Mouse (Mus musculus): ENCODE results near the gene Camta1. TPM values are rescaled to one million over a fixed set of nuclear protein-coding genes. Genes with fewer than 3 reads are reported as not detected.
A peak's percentile ranks its signal among the peaks of the same experiment; 100 is the strongest.

Gene Camta1
- polyA plus RNA-seq, 1 experiment from 2014 or later: 81.8 TPM

GRCm38 (mm10) chr4:151415812-151416211 lies 445.9 kb downstream of the Camta1 start:
- Histone ChIP-seq H3K27me3 (ENCODE audit: control insufficient read depth, insufficient read depth, low read length) (no peaks in the 10 kb centered on the region), H3K36me3 (ENCODE audit: control insufficient read depth, insufficient read depth, low read length) (no peaks in the 10 kb centered on the region), H3K9me3 (replicated peaks; ENCODE audit: control insufficient read depth, low read length) (no peaks in the 10 kb centered on the region), H3K4me1 (ENCODE audit: control insufficient read depth, insufficient read depth, low read length) (peaks cover 14% of the 10 kb centered on the region), H3K27ac (ENCODE audit: low read length) (no peak overlapping the region), H3K9ac (ENCODE audit: low read length) (no peak overlapping the region), H3K4me3 (replicated peaks; ENCODE audit: low read length) (no peak overlapping the region), H3K4me2 (ENCODE audit: low read depth, low read length) (no peak overlapping the region)
- 69% methylated on average over 4 of the region's 4 CpGs for WGBS
- no peak for ATAC-seq (ENCODE audit: insufficient read depth, low FRiP score)

- Histone ChIP-seq H3K4me2 (ENCODE audit: low read depth, low read length) (no peak overlapping the region), H3K27me3 (ENCODE audit: control insufficient read depth, insufficient read depth, low read length) (no peaks in the 10 kb centered on the region), H3K27ac (ENCODE audit: low read length) (no peak overlapping the region), H3K4me3 (replicated peaks; ENCODE audit: low read length) (no peak overlapping the region), H3K4me1 (ENCODE audit: control insufficient read depth, insufficient read depth, low read length) (peaks cover 14% of the 10 kb centered on the region), H3K9ac (ENCODE audit: low read length) (no peak overlapping the region), H3K9me3 (replicated peaks; ENCODE audit: control insufficient read depth, low read length) (no peaks in the 10 kb centered on the region), H3K36me3 (ENCODE audit: control insufficient read depth, insufficient read depth, low read length) (no peaks in the 10 kb centered on the region)
- 79% methylated on average over 16 of the region's 16 CpGs for WGBS
- no peak for ATAC-seq (ENCODE audit: insufficient read depth, low FRiP score)
Measured at GRCm38 (mm10) chr4:151415376-151415775, 446.3 kb downstream of the Camta1 start.

DNA sequence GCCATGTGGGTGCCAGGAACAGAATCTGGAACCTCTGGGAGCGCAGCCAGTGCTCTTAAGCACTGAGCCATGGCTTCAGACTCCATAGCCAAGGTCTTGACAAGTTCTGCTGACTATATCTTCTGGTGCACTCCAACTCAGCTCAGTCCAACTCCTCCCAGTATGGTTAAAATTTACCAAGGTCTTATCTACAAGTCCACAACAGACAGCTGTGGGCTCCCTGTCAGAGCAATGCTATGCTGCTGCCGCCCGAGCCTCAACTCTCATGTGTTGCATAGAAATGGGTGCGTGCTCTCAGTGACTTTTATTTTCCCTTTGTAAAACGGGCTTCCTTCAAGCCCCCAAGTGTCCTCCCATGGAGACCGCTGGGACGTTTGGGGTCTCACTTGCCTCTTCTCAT lies 446.7 kb downstream of the Camta1 start:
- ATAC-seq (ENCODE audit: insufficient read depth, low FRiP score): no peak
- H3K9ac ChIP-seq (ENCODE audit: low read length): no peak overlapping the region
- no peak overlapping the region for H3K27ac ChIP-seq (ENCODE audit: low read length)
- H3K4me1 ChIP-seq (ENCODE audit: control insufficient read depth, insufficient read depth, low read length): peaks cover 14% of the 10 kb centered on the region
- H3K27me3 ChIP-seq (ENCODE audit: control insufficient read depth, insufficient read depth, low read length): no peaks in the 10 kb centered on the region
- WGBS: 80% methylated on average over 7 of the region's 7 CpGs
- no peak overlapping the region for H3K4me2 ChIP-seq (ENCODE audit: low read depth, low read length)
- no peak overlapping the region for H3K4me3 ChIP-seq (replicated peaks; ENCODE audit: low read length)
- no peaks in the 10 kb centered on the region for H3K9me3 ChIP-seq (replicated peaks; ENCODE audit: control insufficient read depth, low read length)
- no peaks in the 10 kb centered on the region for H3K36me3 ChIP-seq (ENCODE audit: control insufficient read depth, insufficient read depth, low read length)

DNA sequence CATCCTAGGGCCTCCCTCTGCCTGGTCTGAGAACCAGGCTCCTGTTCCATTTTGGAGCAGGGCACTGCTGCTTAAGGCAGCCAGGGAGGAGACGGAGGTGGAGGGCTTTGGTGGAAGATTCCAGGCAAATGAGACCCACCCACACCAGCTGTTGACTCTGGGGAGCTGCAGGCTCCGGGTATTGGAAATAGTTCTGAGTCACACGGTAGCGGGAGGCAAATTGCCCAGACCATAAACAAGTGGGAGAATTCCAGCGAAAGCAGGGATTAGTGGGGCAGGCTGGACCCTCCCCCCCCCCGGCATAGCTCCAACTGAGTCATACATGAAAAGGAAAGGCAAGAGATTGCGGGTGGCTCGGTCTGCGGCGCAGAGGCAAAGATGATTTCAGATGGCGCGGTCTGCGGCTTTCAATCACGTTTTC lies 450.0 kb downstream of the Camta1 start:
- 16% methylated on average over 14 of the region's 14 CpGs for WGBS
- Histone ChIP-seq H3K9me3 (replicated peaks; ENCODE audit: control insufficient read depth, low read length) (no peaks in the 10 kb centered on the region), H3K4me1 (ENCODE audit: control insufficient read depth, insufficient read depth, low read length) (peaks cover 14% of the 10 kb centered on the region), H3K9ac (ENCODE audit: low read length) (no peak overlapping the region), H3K4me2 (ENCODE audit: low read depth, low read length) (peak overlapping the region; percentile 37), H3K4me3 (replicated peaks; ENCODE audit: low read length) (peak overlapping the region; percentile 10; the same call in 1 of the 2 replicates), H3K36me3 (ENCODE audit: control insufficient read depth, insufficient read depth, low read length) (no peaks in the 10 kb centered on the region), H3K27me3 (ENCODE audit: control insufficient read depth, insufficient read depth, low read length) (no peaks in the 10 kb centered on the region), H3K27ac (ENCODE audit: low read length) (peak overlapping the region; percentile 44)
- peak; percentile 83 for ATAC-seq (ENCODE audit: insufficient read depth, low FRiP score)

GRCm38 (mm10) chr4:151411016-151411415 lies 450.7 kb downstream of the Camta1 start:
- ATAC-seq (ENCODE audit: insufficient read depth, low FRiP score): no peak
- Histone ChIP-seq H3K9me3 (replicated peaks; ENCODE audit: control insufficient read depth, low read length) (no peaks in the 10 kb centered on the region), H3K4me3 (replicated peaks; ENCODE audit: low read length) (no peak overlapping the region), H3K27me3 (ENCODE audit: control insufficient read depth, insufficient read depth, low read length) (no peaks in the 10 kb centered on the region), H3K9ac (ENCODE audit: low read length) (no peak overlapping the region), H3K36me3 (ENCODE audit: control insufficient read depth, insufficient read depth, low read length) (no peaks in the 10 kb centered on the region), H3K27ac (ENCODE audit: low read length) (peak overlapping the region; percentile 44; the same call in 1 of the 2 replicates), H3K4me1 (ENCODE audit: control insufficient read depth, insufficient read depth, low read length) (peaks cover 14% of the 10 kb centered on the region), H3K4me2 (ENCODE audit: low read depth, low read length) (no peak overlapping the region)
- 59% methylated on average over 3 of the region's 3 CpGs for WGBS

DNA sequence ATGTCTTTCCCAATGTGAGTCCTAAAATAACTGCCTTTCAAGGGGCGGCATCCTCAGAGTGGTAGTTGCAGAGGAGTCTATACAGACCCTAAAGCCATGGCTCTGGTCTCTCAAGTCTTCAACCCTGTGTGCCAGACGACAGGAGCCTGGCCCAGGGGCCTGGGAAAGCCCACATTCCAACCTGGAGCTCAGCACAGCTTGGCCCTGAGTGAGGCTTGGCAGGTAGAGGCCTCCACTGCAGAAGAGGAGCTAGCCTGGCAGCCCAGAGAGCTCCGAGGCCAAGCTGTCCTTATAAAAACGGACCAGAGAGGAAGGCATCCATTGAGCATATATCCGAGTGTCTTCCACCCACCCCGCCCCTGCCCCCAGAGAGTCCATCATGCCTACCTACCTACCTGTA lies 452.4 kb downstream of the Camta1 start:
- Histone ChIP-seq H3K4me1 (ENCODE audit: control insufficient read depth, insufficient read depth, low read length) (peaks cover 14% of the 10 kb centered on the region), H3K27ac (ENCODE audit: low read length) (no peak overlapping the region), H3K9me3 (replicated peaks; ENCODE audit: control insufficient read depth, low read length) (no peaks in the 10 kb centered on the region), H3K4me3 (replicated peaks; ENCODE audit: low read length) (no peak overlapping the region), H3K27me3 (ENCODE audit: control insufficient read depth, insufficient read depth, low read length) (no peaks in the 10 kb centered on the region), H3K36me3 (ENCODE audit: control insufficient read depth, insufficient read depth, low read length) (no peaks in the 10 kb centered on the region), H3K9ac (ENCODE audit: low read length) (no peak overlapping the region), H3K4me2 (ENCODE audit: low read depth, low read length) (no peak overlapping the region)
- 71% methylated on average over 6 of the region's 6 CpGs for WGBS
- no peak for ATAC-seq (ENCODE audit: insufficient read depth, low FRiP score)

DNA sequence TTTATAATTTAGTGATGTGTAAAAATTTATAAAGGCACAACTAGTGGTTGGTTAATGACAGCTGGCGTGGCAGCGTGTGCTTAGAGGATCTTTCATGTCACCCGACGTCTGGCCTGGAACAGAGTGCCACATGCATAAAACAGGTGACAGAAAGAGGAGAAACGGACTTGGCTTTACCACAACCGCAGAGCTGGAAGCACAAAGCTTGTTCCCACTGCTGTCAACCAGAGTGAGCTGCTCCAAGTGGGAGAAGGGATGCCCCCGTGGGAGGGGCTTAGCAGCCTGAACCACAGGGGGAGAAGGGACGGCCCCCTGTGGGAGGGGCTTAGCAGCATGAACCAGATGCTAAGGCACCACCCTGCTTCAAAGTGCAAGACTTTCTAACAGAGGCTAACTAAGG lies 452.9 kb downstream of the Camta1 start:
- H3K4me2 ChIP-seq (ENCODE audit: low read depth, low read length): no peak overlapping the region
- peaks cover 14% of the 10 kb centered on the region for H3K4me1 ChIP-seq (ENCODE audit: control insufficient read depth, insufficient read depth, low read length)
- WGBS: 51% methylated on average over 8 of the region's 8 CpGs
- no peak overlapping the region for H3K27ac ChIP-seq (ENCODE audit: low read length)
- no peak overlapping the region for H3K9ac ChIP-seq (ENCODE audit: low read length)
- no peaks in the 10 kb centered on the region for H3K9me3 ChIP-seq (replicated peaks; ENCODE audit: control insufficient read depth, low read length)
- H3K36me3 ChIP-seq (ENCODE audit: control insufficient read depth, insufficient read depth, low read length): no peaks in the 10 kb centered on the region
- no peak for ATAC-seq (ENCODE audit: insufficient read depth, low FRiP score)
- no peak overlapping the region for H3K4me3 ChIP-seq (replicated peaks; ENCODE audit: low read length)
- no peaks in the 10 kb centered on the region for H3K27me3 ChIP-seq (ENCODE audit: control insufficient read depth, insufficient read depth, low read length)

DNA sequence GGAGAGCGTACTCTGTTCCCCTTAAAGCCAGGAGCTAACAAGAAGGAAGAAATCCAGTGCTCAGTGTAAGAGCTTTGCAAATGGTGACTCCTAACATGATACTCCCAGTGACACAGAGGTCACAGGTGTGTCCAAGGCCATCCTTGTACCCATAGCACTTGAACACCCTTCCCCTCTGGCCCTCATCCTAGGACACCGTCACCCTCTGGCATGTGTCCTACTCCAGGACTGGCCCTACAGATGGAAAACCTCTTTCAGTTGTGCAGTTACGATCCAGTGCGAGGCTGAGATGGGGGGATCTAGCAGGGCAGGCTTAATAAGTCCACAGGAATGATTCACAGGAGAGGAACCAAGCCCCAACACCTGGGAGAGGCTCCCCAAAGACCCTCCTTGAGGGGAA lies 453.4 kb downstream of the Camta1 start:
- Histone ChIP-seq H3K4me3 (replicated peaks; ENCODE audit: low read length) (no peak overlapping the region), H3K9me3 (replicated peaks; ENCODE audit: control insufficient read depth, low read length) (no peaks in the 10 kb centered on the region), H3K9ac (ENCODE audit: low read length) (no peak overlapping the region), H3K27ac (ENCODE audit: low read length) (no peak overlapping the region), H3K36me3 (ENCODE audit: control insufficient read depth, insufficient read depth, low read length) (no peaks in the 10 kb centered on the region), H3K4me1 (ENCODE audit: control insufficient read depth, insufficient read depth, low read length) (peaks cover 14% of the 10 kb centered on the region), H3K27me3 (ENCODE audit: control insufficient read depth, insufficient read depth, low read length) (no peaks in the 10 kb centered on the region), H3K4me2 (ENCODE audit: low read depth, low read length) (no peak overlapping the region)
- no peak for ATAC-seq (ENCODE audit: insufficient read depth, low FRiP score)
- 94% methylated on average over 4 of the region's 4 CpGs for WGBS

- WGBS: 92% methylated on average over 2 of the region's 2 CpGs
- ATAC-seq (ENCODE audit: insufficient read depth, low FRiP score): no peak
- no peak overlapping the region for H3K27ac ChIP-seq (ENCODE audit: low read length)
- no peaks in the 10 kb centered on the region for H3K9me3 ChIP-seq (replicated peaks; ENCODE audit: control insufficient read depth, low read length)
- no peak overlapping the region for H3K4me3 ChIP-seq (replicated peaks; ENCODE audit: low read length)
- H3K4me1 ChIP-seq (ENCODE audit: control insufficient read depth, insufficient read depth, low read length): peaks cover 9% of the 10 kb centered on the region
- no peak overlapping the region for H3K9ac ChIP-seq (ENCODE audit: low read length)
- no peaks in the 10 kb centered on the region for H3K27me3 ChIP-seq (ENCODE audit: control insufficient read depth, insufficient read depth, low read length)
- H3K4me2 ChIP-seq (ENCODE audit: low read depth, low read length): no peak overlapping the region
- no peaks in the 10 kb centered on the region for H3K36me3 ChIP-seq (ENCODE audit: control insufficient read depth, insufficient read depth, low read length)
Measured at GRCm38 (mm10) chr4:151407129-151407528, 454.5 kb downstream of the Camta1 start.
